Mouse (Mus musculus) Patski (cell line): ENCODE results near the gene Alk. TPM values are rescaled to one million over a fixed set of nuclear protein-coding genes. Genes with fewer than 3 reads are reported as not detected.
A peak's percentile ranks its signal among the peaks of the same experiment; 100 is the strongest.

Source experiments
- ATAC-seq: fragments of 100-300 bp; one replicate; pipeline ENCODE4 v1.8.0; 2021
- CTCF ChIA-PET: fragments of 350-600 bp; sonication (Branson Sonifier 250); formaldehyde crosslinking; loops from one replicate; lab custom pipeline; 2022; ENCODE audit warnings: inconsistent platforms; lab: Charles Lee
- POLR2A ChIA-PET: fragments of 350-600 bp; sonication (Branson Sonifier 250); formaldehyde crosslinking; loops from one replicate; lab custom pipeline; 2022; ENCODE audit warnings: antibody characterized with exemption, inconsistent platforms; lab: Charles Lee
- DNase-seq: peaks from one replicate; pipeline ENCODE4 v3.0.0-alpha.2; 2011; ENCODE audit warnings: low read depth, low spot score
- H3K27me3 ChIP-seq: fragments of 371-371 bp; one replicate; pipeline ENCODE4 v1.5.1; 2021
- CTCF ChIP-seq: fragments of 100-300 bp; IDR thresholded peaks from one replicate; pipeline ENCODE4 v1.5.1; 2021
- in situ Hi-C: fragments of 300-500 bp; cut with MboI; formaldehyde crosslinking; loops from 3 replicates; pipeline ENCODE4 v1.11.1; 2018; ENCODE audit warnings: low pct_unique_long_range_greater_than_20kb, mixed read lengths
- polyA plus RNA-seq: library from polyadenylated mRNA; unstranded; gene quantifications from one replicate; pipeline ENCODE4 v1.2.3, GENCODE M21; 2021

The Alk gene
- polyA plus RNA-seq, 1 experiment from 2014 or later, result 0.09 TPM

GRCm38 (mm10) chr17:72271640-72272039, 332.8 kb downstream of the Alk start:
- ATAC-seq (no peak), DNase-seq (no peak)
- in situ Hi-C loops, result no loop called here
- ChIA-PET POLR2A (no interaction called here), CTCF (no interaction called here)
- peaks cover 6% of the 10 kb centered on the region for H3K27me3 ChIP-seq
- no peak for TF ChIP-seq CTCF

DNA sequence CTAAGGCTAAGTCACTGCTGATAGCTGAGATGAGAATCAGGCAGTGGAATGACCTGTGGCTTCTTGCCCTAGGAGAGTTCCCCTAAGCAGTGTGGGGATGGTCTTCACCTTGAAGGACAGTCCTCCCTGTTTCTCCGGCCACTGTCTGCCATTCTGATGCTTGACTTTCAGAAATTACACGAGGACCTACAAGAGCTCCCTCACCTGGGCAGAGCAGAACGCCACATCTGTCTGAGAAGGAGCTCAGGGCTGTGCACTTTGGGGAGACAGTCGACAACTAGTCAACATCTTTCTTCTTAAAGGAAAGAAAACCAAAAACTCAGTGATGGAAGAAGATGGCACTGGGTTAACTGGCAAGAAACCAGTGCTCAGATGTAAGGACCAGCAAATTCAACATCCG, 335.9 kb downstream of the Alk start:
- DNase-seq (no peak), ATAC-seq (no peak)
- H3K27me3 ChIP-seq, result peaks cover 6% of the 10 kb centered on the region
- in situ Hi-C loops, result no loop called here
- CTCF ChIA-PET, result interaction anchor here (1.4 kb wide), 1 partner anchor 254 kb away, joined by 3 read pairs; no protein-coding TSS in a partner anchor
- POLR2A ChIA-PET, result no interaction called here
- peak; percentile 10 for TF ChIP-seq CTCF

DNA sequence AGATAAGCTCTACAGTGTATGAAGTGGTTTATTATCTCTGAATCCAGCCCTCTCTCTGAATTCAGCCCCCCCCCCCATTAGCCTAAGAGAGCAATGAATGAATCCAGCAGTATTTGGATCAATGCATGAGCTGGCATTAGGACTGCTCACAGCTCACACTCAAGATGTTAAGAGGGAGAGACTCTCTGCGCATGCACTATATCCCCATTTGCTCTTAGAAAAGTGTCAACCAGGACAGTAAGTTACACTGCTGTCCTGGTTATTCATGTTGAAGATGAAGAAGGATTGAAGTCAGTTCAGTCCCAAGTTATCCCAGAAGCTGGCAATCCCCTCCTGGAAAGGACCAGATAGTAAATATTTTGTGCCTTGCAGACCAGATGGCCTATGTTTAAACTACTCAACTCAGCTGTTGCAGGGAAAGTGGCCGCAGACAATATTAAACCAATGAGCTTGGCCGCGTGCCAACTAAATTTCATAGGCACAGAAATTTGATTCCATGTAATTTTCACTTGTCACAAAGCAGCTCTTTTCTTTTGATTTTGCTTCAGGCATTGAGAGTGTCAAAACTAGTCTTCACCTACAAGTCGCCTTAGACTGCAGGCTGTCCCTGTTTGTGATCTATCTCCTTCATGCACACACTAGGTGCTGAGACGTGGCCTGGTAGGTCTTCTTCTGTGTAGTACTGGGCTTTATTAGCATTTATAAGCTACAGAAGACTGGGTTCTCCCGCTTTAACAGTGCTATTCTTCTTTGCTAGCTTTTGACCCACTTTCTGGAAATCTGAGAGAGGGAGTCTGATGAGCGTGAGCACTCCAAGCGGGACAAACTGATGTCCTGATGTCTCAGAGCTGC, 339.0 kb downstream of the Alk start:
- DNase-seq (no peak), ATAC-seq (no peak)
- POLR2A ChIA-PET, result no interaction called here

DNA sequence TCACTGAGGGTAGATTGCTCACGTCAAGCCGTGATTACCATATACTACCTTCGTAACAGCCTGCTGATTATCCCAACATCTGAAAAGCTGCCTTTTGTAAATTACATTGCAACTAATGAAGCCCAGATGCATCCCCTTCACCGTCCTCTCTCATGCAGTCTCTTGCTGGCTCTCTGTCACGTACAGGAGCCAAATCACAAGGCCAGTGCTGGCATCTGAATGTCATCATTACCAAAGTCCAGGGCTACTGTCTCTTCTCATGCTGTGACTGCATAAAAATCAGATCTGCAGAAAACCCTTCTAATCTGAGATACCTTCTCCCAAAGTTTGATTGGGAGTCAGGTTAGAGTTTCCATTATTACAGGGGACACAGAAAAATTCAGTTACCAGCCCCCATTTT, 351.0 kb downstream of the Alk start:
- in situ Hi-C loops, result no loop called here
- TF ChIP-seq CTCF, result no peak
- H3K27me3 ChIP-seq, result no peaks in the 10 kb centered on the region
- POLR2A ChIA-PET, result no interaction called here
- CTCF ChIA-PET, result no interaction called here
- no peak for ATAC-seq
- no peak for DNase-seq

More for the DNA sequence above, 339.0 kb downstream of the Alk start:
- no peak for TF ChIP-seq CTCF
- H3K27me3 ChIP-seq, result peaks cover 12% of the 10 kb centered on the region
- CTCF ChIA-PET, result no interaction called here
- in situ Hi-C loops, result no loop called here

- ATAC-seq, result no peak
- DNase-seq, result no peak
- no peaks in the 10 kb centered on the region for H3K27me3 ChIP-seq
- POLR2A ChIA-PET, result no interaction called here
- in situ Hi-C loops, result no loop called here
- no peak for TF ChIP-seq CTCF
- CTCF ChIA-PET, result interaction anchor here (1.4 kb wide), 1 partner anchor 18 kb away, joined by 3 read pairs; no protein-coding TSS in a partner anchor
Observed at GRCm38 (mm10) chr17:72251554-72251953, 352.9 kb downstream of the Alk start.

- ChIA-PET POLR2A (no interaction called here), CTCF (interaction anchor here (1.4 kb wide), 1 partner anchor 19 kb away, joined by 3 read pairs; no protein-coding TSS in a partner anchor)
- DNase-seq (no peak), ATAC-seq (no peak)
- TF ChIP-seq CTCF, result no peak
- in situ Hi-C loops, result no loop called here
- no peaks in the 10 kb centered on the region for H3K27me3 ChIP-seq
Observed at GRCm38 (mm10) chr17:72250482-72251405, 353.7 kb downstream of the Alk start.

DNA sequence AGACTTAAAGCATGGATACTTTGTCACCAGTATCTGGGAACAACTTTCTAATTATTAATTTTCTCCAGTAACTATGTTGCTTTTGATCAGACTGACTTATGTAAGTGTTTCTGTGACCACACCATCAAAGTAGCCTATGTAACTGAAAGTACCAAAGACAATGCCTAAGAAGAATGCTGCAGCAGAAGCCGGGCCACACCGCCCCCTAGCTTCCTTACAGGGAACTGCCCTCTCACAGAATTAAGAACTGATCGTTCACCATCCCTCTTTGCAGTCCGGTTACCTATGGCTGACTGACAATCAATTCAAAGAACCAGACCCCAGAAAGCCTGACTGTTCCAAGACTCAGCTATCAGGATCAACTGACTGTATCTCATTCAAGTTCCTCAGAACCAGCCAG, 362.4 kb downstream of the Alk start:
- DNase-seq, result no peak
- in situ Hi-C loops, result loop anchor here (5.0 to 25.0 kb wide), 3 partner anchors 207 to 580 kb away; partner anchors contain the start of gene Togaram2
- CTCF ChIA-PET, result interaction anchor here (1.1 to 1.8 kb wide), 5 partner anchors 273 to 321 kb away, joined by 3 to 7 read pairs (median 4); no protein-coding TSS in a partner anchor
- POLR2A ChIA-PET, result no interaction called here
- peaks cover 3% of the 10 kb centered on the region for H3K27me3 ChIP-seq
- no peak for ATAC-seq
- peak; percentile 89 for TF ChIP-seq CTCF

- ATAC-seq, result no peak
- ChIA-PET CTCF (no interaction called here), POLR2A (interaction anchor here (0.6 kb wide), 1 partner anchor 451 kb away, joined by 4 read pairs; no protein-coding TSS in a partner anchor)
- no peak for DNase-seq
- peaks cover 2% of the 10 kb centered on the region for H3K27me3 ChIP-seq
- in situ Hi-C loops, result loop anchor here (25.0 kb wide), 1 partner anchor 575 kb away; the partner anchor contains the start of gene Togaram2
- no peak for TF ChIP-seq CTCF
Observed at GRCm38 (mm10) chr17:72237315-72237714, 367.1 kb downstream of the Alk start.

DNA sequence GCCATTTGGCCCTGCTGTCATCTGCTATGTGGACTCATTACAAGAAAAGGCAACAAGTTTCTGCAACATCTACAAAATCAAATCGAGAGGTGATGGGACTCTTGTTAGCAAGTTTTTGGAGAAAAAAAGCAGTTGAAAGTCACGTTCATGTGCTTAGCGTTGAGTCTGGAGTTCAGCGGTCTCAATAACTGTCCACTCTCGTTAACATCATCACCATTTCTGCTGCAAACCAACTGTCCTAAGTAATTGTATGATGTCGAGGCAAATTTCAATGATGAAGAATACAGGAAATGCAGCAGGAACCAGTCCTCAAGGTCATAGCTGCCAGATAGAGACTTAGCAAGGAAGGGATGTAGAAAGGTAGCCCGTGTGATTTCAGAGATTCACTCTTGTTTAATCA, 373.5 kb downstream of the Alk start:
- ChIA-PET CTCF (no interaction called here), POLR2A (no interaction called here)
- no peak for TF ChIP-seq CTCF
- DNase-seq (no peak), ATAC-seq (no peak)
- in situ Hi-C loops, result loop anchor here (25.0 kb wide), 1 partner anchor 569 kb away; the partner anchor contains the start of gene Togaram2
- H3K27me3 ChIP-seq, result peaks cover 24% of the 10 kb centered on the region

- in situ Hi-C loops, result no loop called here
- H3K27me3 ChIP-seq, result peaks cover 1% of the 10 kb centered on the region
- TF ChIP-seq CTCF, result no peak
- ChIA-PET POLR2A (no interaction called here), CTCF (no interaction called here)
- ATAC-seq, result no peak
- no peak for DNase-seq
Observed at GRCm38 (mm10) chr17:72218816-72219215, 385.6 kb downstream of the Alk start.
